Mouse (Mus musculus) forebrain, embryonic 15.5 days (tissue): ENCODE measurements around the gene Ppp1r16b. TPM values are rescaled to one million over a fixed set of nuclear protein-coding genes. Genes with fewer than 3 reads are reported as not detected.

ENCODE experiments used
- ATAC-seq: fragments of 200-750 bp; cut with Nextera tagmentation; replicated peaks from 2 replicates; pipeline ENCODE4 v1.8.0; 2017; ENCODE audit warnings: mild to moderate bottlenecking, moderate TSS enrichment, moderate library complexity
- H3K27ac ChIP-seq: fragments of 300-500 bp; sonication (generic); replicated peaks from 2 replicates; pipeline ENCODE4 v1.5.1; 2015; ENCODE audit warnings: mild to moderate bottlenecking, inconsistent platforms
- H3K27me3 ChIP-seq: fragments of 300-500 bp; sonication (generic); 2 replicates; pipeline ENCODE4 v1.6.1; 2015; ENCODE audit warnings: inconsistent platforms
- H3K36me3 ChIP-seq: fragments of 300-500 bp; sonication (generic); 2 replicates; pipeline ENCODE4 v1.6.1; 2015; ENCODE audit warnings: mild to moderate bottlenecking, inconsistent platforms
- H3K4me1 ChIP-seq: fragments of 300-500 bp; sonication (generic); 2 replicates; pipeline ENCODE4 v1.6.1; 2015; ENCODE audit warnings: inconsistent platforms
- H3K4me2 ChIP-seq: fragments of 300-500 bp; sonication (generic); replicated peaks from 2 replicates; pipeline ENCODE4 v1.6.1; 2015; ENCODE audit warnings: mild to moderate bottlenecking, inconsistent platforms
- H3K4me3 ChIP-seq: fragments of 300-500 bp; sonication (generic); 2 replicates; pipeline ENCODE4 v1.5.1; 2015; ENCODE audit warnings: mild to moderate bottlenecking, inconsistent platforms
- H3K9ac ChIP-seq: fragments of 300-500 bp; sonication (generic); replicated peaks from 2 replicates; pipeline ENCODE4 v1.6.1; 2015; ENCODE audit warnings: mild to moderate bottlenecking, inconsistent platforms
- H3K9me3 ChIP-seq: fragments of 300-500 bp; sonication (generic); 2 replicates; pipeline ENCODE4 v1.6.1; 2016; ENCODE audit warnings: inconsistent platforms
- WGBS: fragments of 180-500 bp; shearing (Covaris S2); methylation state at CpG from one replicate; pipeline ENCODE4 v1.1.7; 2015; ENCODE audit warnings: mixed read lengths; 5-methylcytosine and 5-hydroxymethylcytosine counted together
- polyA plus RNA-seq: library from polyadenylated mRNA; unstranded; fragments of >200 nt; fragmentation: Nextera tagmentation; extraction: Ambion mirVana; gene quantifications from 2 replicates; pipeline ENCODE4 v1.2.1, GENCODE M21; 2015

Ppp1r16b gene
- polyA plus RNA-seq, 1 experiment from 2014 or later: 24.4 TPM

DNA sequence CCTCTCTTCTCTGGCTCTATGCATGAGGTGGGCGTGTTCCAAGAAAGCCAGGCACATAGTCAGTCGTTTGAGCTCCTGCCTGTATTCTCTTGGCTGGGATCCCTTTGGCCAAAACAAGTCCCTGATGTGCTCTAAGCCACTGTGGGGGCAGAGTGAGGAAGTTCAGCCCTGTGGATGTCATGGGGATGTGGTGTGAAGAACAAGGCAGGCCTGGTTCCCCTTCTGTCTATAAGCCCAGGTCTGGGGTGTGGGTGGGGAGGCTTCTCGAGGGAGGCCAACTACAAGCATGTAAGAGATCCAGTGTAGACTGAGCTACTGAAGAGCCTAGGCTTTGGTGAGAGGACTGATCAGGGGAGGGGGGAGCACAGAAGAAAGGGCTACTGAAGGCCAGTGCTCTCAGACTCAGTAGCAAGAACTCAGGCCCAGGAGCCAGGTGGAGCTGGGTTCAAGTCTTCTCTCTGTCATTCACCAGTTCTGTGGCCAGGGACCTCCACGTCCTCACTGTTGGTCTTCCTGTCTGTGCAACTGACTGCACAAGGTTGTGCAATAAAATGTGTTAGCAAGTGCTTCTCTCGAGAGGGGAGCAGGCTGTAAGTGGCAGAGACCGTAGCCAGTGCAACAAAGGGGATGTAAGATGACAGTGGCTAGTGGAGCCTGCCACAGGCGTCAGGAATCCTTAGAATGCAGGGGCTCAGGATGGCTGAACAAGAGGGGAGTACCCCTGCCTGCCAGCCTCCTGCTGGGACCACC lies 13.9 kb upstream of the Ppp1r16b start:
- 52% methylated on average over 7 of the region's 7 CpGs for WGBS
- no peak overlapping the region for H3K4me2 ChIP-seq
- no peaks in the 10 kb centered on the region for H3K4me1 ChIP-seq
- H3K27ac ChIP-seq: no peak overlapping the region
- ATAC-seq: no peak
- H3K4me3 ChIP-seq: no peak overlapping the region
- H3K36me3 ChIP-seq: no peaks in the 10 kb centered on the region
- H3K27me3 ChIP-seq: no peaks in the 10 kb centered on the region
- H3K9me3 ChIP-seq: no peaks in the 10 kb centered on the region
- H3K9ac ChIP-seq: no peak overlapping the region

DNA sequence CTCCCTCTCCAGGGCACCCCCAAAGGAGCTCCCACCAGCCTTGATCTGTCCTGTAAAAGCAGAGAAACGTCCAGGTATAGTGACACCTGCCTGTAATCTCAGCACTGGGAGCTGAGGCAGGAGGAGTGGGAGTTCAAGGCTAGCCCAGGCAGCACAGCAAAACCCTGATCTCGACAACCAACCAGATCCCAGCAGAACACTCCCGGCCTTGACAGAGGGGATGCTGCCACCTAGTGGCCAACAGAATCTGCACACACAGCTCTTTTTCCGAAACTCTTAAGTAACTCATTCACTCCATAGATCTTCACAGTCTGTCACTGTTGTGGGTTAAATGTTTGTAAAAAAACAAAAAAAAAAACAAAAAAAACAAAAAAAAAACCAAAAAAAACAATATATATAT lies 12.2 kb upstream of the Ppp1r16b start:
- 13% methylated on average over 4 of the region's 4 CpGs for WGBS
- H3K9me3 ChIP-seq: no peaks in the 10 kb centered on the region
- no peaks in the 10 kb centered on the region for H3K4me1 ChIP-seq
- H3K36me3 ChIP-seq: no peaks in the 10 kb centered on the region
- no peaks in the 10 kb centered on the region for H3K27me3 ChIP-seq
- no peak overlapping the region for H3K4me3 ChIP-seq
- no peak overlapping the region for H3K4me2 ChIP-seq
- peak; percentile 60 for ATAC-seq
- H3K27ac ChIP-seq: no peak overlapping the region
- no peak overlapping the region for H3K9ac ChIP-seq

DNA sequence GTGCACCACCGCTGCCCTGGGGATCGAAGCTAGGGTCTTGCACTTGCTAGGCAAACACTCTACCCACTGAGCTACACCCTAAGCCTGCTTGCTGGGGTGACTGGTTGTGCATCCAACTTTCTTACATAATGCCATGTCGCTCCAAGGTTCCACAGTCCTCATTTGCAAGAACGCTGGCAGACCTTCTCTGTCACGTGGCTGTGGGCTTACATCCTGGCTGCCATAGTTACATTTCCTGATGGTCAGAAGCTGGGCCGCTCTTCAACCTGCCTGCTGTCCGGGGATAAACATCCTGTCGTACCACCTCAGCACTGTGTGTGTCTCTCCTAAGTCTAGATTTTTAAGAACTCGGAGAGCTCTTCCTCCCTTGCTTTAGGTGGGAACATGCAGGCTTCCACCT lies 10.5 kb upstream of the Ppp1r16b start:
- no peak overlapping the region for H3K4me3 ChIP-seq
- H3K4me2 ChIP-seq: no peak overlapping the region
- H3K9ac ChIP-seq: no peak overlapping the region
- H3K9me3 ChIP-seq: no peaks in the 10 kb centered on the region
- ATAC-seq: no peak
- H3K27ac ChIP-seq: no peak overlapping the region
- no peaks in the 10 kb centered on the region for H3K36me3 ChIP-seq
- WGBS: 86% methylated on average over 9 of the region's 9 CpGs
- H3K4me1 ChIP-seq: no peaks in the 10 kb centered on the region
- no peaks in the 10 kb centered on the region for H3K27me3 ChIP-seq

GRCm38 (mm10) chr2:158655806-158656205 lies 9.4 kb upstream of the Ppp1r16b start:
- Histone ChIP-seq H3K27ac (no peak overlapping the region), H3K9me3 (no peaks in the 10 kb centered on the region), H3K9ac (no peak overlapping the region), H3K27me3 (no peaks in the 10 kb centered on the region), H3K4me3 (no peak overlapping the region), H3K4me2 (no peak overlapping the region), H3K4me1 (no peaks in the 10 kb centered on the region), H3K36me3 (no peaks in the 10 kb centered on the region)
- 87% methylated on average over 4 of the region's 4 CpGs for WGBS
- ATAC-seq: no peak

DNA sequence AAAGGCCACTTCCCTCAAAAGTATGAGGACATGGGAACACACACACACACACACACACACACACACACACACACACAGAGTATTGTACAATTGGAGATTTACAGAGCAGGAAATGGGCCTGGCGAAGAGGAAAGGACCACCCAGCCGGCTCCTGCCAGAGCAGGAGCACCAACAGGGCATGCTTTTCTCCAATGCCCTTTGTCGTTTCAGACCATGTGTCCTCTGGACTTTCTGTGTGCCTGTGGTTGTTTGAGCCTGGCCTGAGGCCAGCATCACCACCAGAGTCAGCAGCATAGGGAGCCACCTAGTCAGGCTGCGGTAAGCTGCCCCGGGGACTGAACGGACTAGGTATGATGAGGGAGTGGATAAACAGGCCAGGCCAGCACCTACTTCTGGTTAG lies 6.4 kb upstream of the Ppp1r16b start:
- Histone ChIP-seq H3K27ac (0 out of 2 replicates have a peak overlapping the region, but pooled peaks have one; percentile 23), H3K4me2 (no peak overlapping the region), H3K9me3 (no peaks in the 10 kb centered on the region), H3K36me3 (no peaks in the 10 kb centered on the region), H3K27me3 (no peaks in the 10 kb centered on the region), H3K9ac (no peak overlapping the region), H3K4me1 (no peaks in the 10 kb centered on the region), H3K4me3 (no peak overlapping the region)
- no peak for ATAC-seq
- WGBS: 64% methylated on average over 6 of the region's 6 CpGs

GRCm38 (mm10) chr2:158659346-158659745 lies 5.9 kb upstream of the Ppp1r16b start:
- no peaks in the 10 kb centered on the region for H3K36me3 ChIP-seq
- no peak overlapping the region for H3K4me2 ChIP-seq
- WGBS: 79% methylated on average over 3 of the region's 3 CpGs
- no peaks in the 10 kb centered on the region for H3K9me3 ChIP-seq
- no peak overlapping the region for H3K27ac ChIP-seq
- no peaks in the 10 kb centered on the region for H3K27me3 ChIP-seq
- no peak overlapping the region for H3K4me3 ChIP-seq
- H3K9ac ChIP-seq: no peak overlapping the region
- no peak for ATAC-seq
- H3K4me1 ChIP-seq: no peaks in the 10 kb centered on the region

DNA sequence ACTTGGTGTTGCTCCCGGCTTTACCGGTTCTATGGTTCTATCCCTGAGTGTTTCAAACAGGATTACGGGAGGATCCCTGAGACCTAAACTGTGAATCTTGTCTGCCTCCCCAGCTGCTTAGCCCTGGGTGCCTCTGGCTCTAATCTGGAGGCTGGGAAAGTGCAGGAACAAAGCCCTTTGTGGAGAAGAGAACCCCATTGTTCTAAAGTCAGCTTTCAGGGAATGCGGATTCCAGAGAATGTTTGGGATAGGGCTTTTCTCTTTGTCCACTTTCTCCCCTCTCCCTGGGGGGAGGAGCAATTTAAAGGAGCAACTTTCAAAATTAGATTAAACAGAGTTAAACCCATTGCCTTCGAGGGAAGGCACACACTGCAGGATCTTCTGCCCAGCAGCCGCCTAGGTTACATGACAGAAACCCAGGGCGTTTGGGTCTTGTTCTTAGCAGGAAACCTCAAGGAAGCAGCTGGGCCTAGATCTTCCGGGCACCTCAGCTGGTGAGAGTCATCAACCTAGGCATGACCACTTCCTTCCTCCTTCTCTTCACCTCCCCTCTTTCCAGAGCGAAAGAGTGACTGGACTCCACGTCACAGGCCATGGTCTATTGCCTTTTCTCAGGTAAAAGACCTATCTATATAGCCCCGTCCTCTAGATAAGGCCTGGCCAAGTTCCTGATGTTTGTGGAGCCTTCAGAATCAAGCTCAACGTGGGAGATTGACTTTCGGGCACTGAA lies 1.0 kb downstream of the Ppp1r16b start:
- Histone ChIP-seq H3K9me3 (no peaks in the 10 kb centered on the region), H3K27ac (no peak overlapping the region; the same call in 1 of the 2 replicates), H3K4me3 (peak overlapping the region; percentile 64), H3K9ac (no peak overlapping the region), H3K27me3 (0 out of 2 replicates have a peak, but pooled peaks cover 9% of the 10 kb centered on the region), H3K4me1 (peaks cover 14% of the 10 kb centered on the region), H3K4me2 (peak overlapping the region; percentile 95; the same call in 1 of the 2 replicates), H3K36me3 (no peaks in the 10 kb centered on the region)
- WGBS: 34% methylated on average over 13 of the region's 13 CpGs
- ATAC-seq: no peak

- peak; percentile 89 for ATAC-seq
- 0 out of 2 replicates have a peak, but pooled peaks cover 9% of the 10 kb centered on the region for H3K27me3 ChIP-seq
- no peaks in the 10 kb centered on the region for H3K9me3 ChIP-seq
Observed at GRCm38 (mm10) chr2:158667022-158667670, 1.9 kb downstream of the Ppp1r16b start.

DNA sequence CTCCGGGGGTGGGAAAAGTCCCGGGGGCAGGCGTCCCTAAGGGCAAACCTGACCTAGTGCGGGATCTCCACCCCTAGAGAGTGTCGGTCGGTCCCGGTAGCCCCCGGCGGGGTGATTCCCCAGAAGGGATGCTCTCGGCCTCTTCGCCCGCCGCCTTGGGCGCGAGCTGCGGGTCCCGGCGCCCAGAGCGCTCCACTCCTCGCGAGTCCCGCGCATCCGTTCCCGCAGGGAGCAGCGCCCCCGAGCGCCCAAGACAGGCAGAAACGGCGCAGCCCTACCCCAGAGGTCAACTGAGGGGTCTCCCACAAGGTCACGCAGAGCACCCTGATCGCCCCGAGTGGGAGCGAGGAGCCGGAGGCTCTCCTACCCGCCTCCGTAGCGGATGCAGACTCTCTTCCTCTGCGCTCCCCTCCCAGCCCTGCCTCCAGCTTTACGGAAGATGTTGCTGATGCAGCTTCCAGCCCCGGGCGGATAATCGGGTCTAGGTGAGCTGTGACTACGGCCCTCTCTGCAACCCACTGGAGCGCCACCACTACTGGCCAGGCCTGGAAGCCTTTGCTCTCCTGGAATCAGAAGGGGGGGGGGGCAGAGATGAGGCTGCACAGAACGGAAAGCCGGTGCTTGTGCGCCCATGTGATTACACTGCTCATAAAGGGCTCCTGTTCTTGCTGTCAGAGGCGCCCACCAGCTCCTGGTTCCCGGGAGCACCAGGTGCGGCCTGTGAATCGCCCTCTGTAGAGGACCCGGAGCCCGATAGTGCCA lies 2.7 kb downstream of the Ppp1r16b start:
- ATAC-seq: peak; percentile 39
- Histone ChIP-seq H3K36me3 (no peaks in the 10 kb centered on the region), H3K9me3 (no peaks in the 10 kb centered on the region), H3K4me3 (peak overlapping the region; percentile 64), H3K27me3 (0 out of 2 replicates have a peak, but pooled peaks cover 9% of the 10 kb centered on the region), H3K4me2 (peak overlapping the region; percentile 95), H3K4me1 (peaks cover 18% of the 10 kb centered on the region), H3K9ac (peak overlapping the region; percentile 70), H3K27ac (peak overlapping the region; percentile 83)
- under 1% methylated on average over 54 of the region's 54 CpGs for WGBS

More at GRCm38 (mm10) chr2:158667022-158667670, 1.9 kb downstream of the Ppp1r16b start:
- peak overlapping the region; percentile 83 for H3K27ac ChIP-seq
- H3K36me3 ChIP-seq: no peaks in the 10 kb centered on the region
- WGBS: under 1% methylated on average over 47 of the region's 47 CpGs
- H3K9ac ChIP-seq: peak overlapping the region; percentile 70
- peak overlapping the region; percentile 64 for H3K4me3 ChIP-seq
- H3K4me2 ChIP-seq: peak overlapping the region; percentile 95
- H3K4me1 ChIP-seq: peaks cover 14% of the 10 kb centered on the region

GRCm38 (mm10) chr2:158668433-158669010 lies 3.3 kb downstream of the Ppp1r16b start:
- peak overlapping the region; percentile 95 for H3K4me2 ChIP-seq
- H3K9me3 ChIP-seq: no peaks in the 10 kb centered on the region
- 12% methylated on average over 22 of the region's 23 CpGs for WGBS
- H3K36me3 ChIP-seq: no peaks in the 10 kb centered on the region
- peaks cover 25% of the 10 kb centered on the region for H3K4me1 ChIP-seq
- H3K27ac ChIP-seq: peak overlapping the region; percentile 83
- H3K4me3 ChIP-seq: peak overlapping the region; percentile 64
- H3K27me3 ChIP-seq: 0 out of 2 replicates have a peak, but pooled peaks cover 9% of the 10 kb centered on the region
- peak overlapping the region; percentile 70 for H3K9ac ChIP-seq
- peak; percentile 8; the same call in 1 of the 2 replicates for ATAC-seq
